Mouse (Mus musculus) left cerebral cortex, adult 6 months (tissue): Measurements from ENCODE around the gene Btbd35f30. TPM values are rescaled to one million over a fixed set of nuclear protein-coding genes. Genes with fewer than 3 reads are reported as not detected.

Source experiments
- long read RNA-seq, 2 experiments: library from polyadenylated mRNA; unstranded; transcript quantifications; one replicate each; pipeline ENCODE4 v2.0.0; 2019 to 2020
- polyA plus RNA-seq: library from polyadenylated mRNA; unstranded; fragments of <200 nt; fragmentation: Nextera tagmentation; gene quantifications from 2 replicates; pipeline ENCODE4 v1.2.3, GENCODE M21; 2021

Btbd35f30 gene
- not detected in 2 replicates for polyA plus RNA-seq
- long read RNA-seq, experiment 1, result 0 reads
- long read RNA-seq, experiment 2, result 0 reads

GRCm38 (mm10) chrX:32894325-32894724 is at the start of gene Btbd35f30:
Btbd35f30 (plus strand) TSS chrX:32894625.

GRCm38 (mm10) chrX:32941468-32941867 is 47.0 kb downstream of the Btbd35f30 start, which contains the start of gene Gm21789:
Gm21789 (plus strand) TSS chrX:32941768.

Other genes starting within 250 kb of the Btbd35f30 start
- not detected in 2 replicates for gene Gm5926, start 243.9 kb upstream of the Btbd35f30 start, polyA plus RNA-seq
- not detected in 2 replicates for gene Btbd35f21, start 168.5 kb upstream of the Btbd35f30 start, polyA plus RNA-seq
- gene Gm21789, start 47.1 kb downstream of the Btbd35f30 start, polyA plus RNA-seq, result not detected in 2 replicates
- not detected in 2 replicates for gene Btbd35f5, start 79.3 kb downstream of the Btbd35f30 start, polyA plus RNA-seq